Mouse (Mus musculus) CH12.LX (cell line): ENCODE results near the gene Tex12.

Experiments used
- CHD2 ChIP-seq: IDR thresholded peaks from 2 replicates; pipeline ENCODE4 v1.6.1; 2011; ENCODE audit warnings: low read length, improper control_type of control experiment
- CTCF ChIP-seq, 2 experiments: IDR thresholded peaks in 1 of 2; conservative IDR thresholded peaks in 1 of 2; 2 replicates each; pipeline ENCODE4 v1.5.1; 2011 to 2012; ENCODE audit warnings: low read depth in 2 of 2, low read length in 2 of 2, improper control_type of control experiment in 1 of 2, inconsistent platforms in 1 of 2, mild to moderate bottlenecking in 1 of 2, moderate library complexity in 1 of 2
- EP300 ChIP-seq: IDR thresholded peaks from 2 replicates; pipeline ENCODE4 v1.6.1; 2011; ENCODE audit warnings: low read length, improper control_type of control experiment
- POLR2AphosphoS2 ChIP-seq: IDR thresholded peaks from 2 replicates; pipeline ENCODE4 v1.6.1; 2011; ENCODE audit warnings: low read depth, low read length, improper control_type of control experiment
- UBTF ChIP-seq: IDR thresholded peaks from 2 replicates; pipeline ENCODE4 v1.6.1; 2012; ENCODE audit warnings: low read depth, mild to moderate bottlenecking, inconsistent platforms, low read length, improper control_type of control experiment, moderate library complexity

DNA sequence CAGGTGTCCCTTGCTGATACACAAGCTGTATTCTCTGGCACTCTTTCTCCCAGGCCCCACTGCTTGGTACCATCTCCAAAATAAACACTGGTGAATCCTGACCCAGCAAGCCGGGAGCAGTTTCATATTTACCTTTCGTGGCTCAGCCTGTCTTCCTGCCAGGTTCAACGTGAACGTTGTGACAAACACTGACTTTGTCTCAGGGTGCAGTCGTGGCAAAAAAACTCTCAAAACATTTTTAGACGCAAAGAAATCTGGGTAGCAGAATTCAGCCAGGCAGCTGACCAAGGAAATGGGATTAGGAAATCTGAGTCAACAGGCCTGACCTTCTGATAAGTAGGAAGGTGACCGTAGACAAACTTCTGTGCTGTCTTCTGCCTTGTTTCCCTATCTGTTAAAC, 53.6 kb downstream of the Tex12 start:
- TF ChIP-seq CTCF (conservative IDR thresholded peaks at IDR 0.05 in 1 of 2, IDR thresholded peaks at IDR 0.05 in 1 of 2; ENCODE audit: low read depth in 2 of 2, low read length in 2 of 2) (no peak), EP300 (no peak), CHD2 (no peak), UBTF (no peak), POLR2AphosphoS2 (no peak)
